Mouse (Mus musculus) CH12.LX (cell line): Measurements from ENCODE around the gene Prkar1a. TPM values are rescaled to one million over a fixed set of nuclear protein-coding genes. Genes with fewer than 3 reads are reported as not detected.

Experiments
- DNase-seq: peaks from one replicate; pipeline ENCODE4 v3.0.0-alpha.2; 2013; ENCODE audit errors: extremely low read depth
- H3K27ac ChIP-seq: 2 replicates; pipeline ENCODE4 v1.5.1; 2012; ENCODE audit warnings: low read depth, mild to moderate bottlenecking, control low read depth, moderate library complexity; ENCODE audit not compliant: insufficient read depth
- H3K27me3 ChIP-seq: replicated peaks from 2 replicates; pipeline ENCODE3; 2012; ENCODE audit warnings: inconsistent platforms
- H3K36me3 ChIP-seq, 2 experiments: replicated peaks in 1 of 2; 2 replicates each; pipeline versions ENCODE3 to v1.6.1; 2012; ENCODE audit warnings: inconsistent platforms in 1 of 2, low read length in 1 of 2, mild to moderate bottlenecking in 1 of 2, mixed read lengths in 1 of 2, moderate library complexity in 1 of 2; ENCODE audit not compliant: control insufficient read depth in 1 of 2, insufficient read depth in 1 of 2
- H3K4me1 ChIP-seq, 2 experiments: 2 replicates each; pipeline ENCODE4 v1.6.1; 2012; ENCODE audit warnings: inconsistent platforms in 1 of 2, moderate library complexity in 1 of 2; ENCODE audit not compliant: insufficient read depth in 2 of 2, control insufficient read depth in 1 of 2
- H3K4me2 ChIP-seq: 2 replicates; pipeline ENCODE4 v1.6.1; 2012; ENCODE audit warnings: low read depth, mild to moderate bottlenecking, control low read depth; ENCODE audit not compliant: poor library complexity, insufficient read depth, severe bottlenecking
- H3K4me3 ChIP-seq, 3 experiments: fragments of 150-350 bp in 1 of 3; sonication (generic) in 1 of 3; replicated peaks in 1 of 3; 2 replicates each; pipeline versions ENCODE3 to v1.5.1; 2011 to 2012; ENCODE audit warnings: low read depth in 2 of 3, low read length in 2 of 3, mild to moderate bottlenecking in 2 of 3, moderate library complexity in 2 of 3, control low read depth in 1 of 3, improper control_type of control experiment in 1 of 3, inconsistent platforms in 1 of 3, mixed read lengths in 1 of 3; ENCODE audit not compliant: poor library complexity in 1 of 3
- H3K79me2 ChIP-seq: replicated peaks from 2 replicates; pipeline ENCODE4 v1.6.1; 2012; ENCODE audit warnings: mild to moderate bottlenecking, moderate library complexity; ENCODE audit not compliant: control insufficient read depth, poor library complexity, insufficient read depth, severe bottlenecking; ENCODE audit errors: extremely low read depth
- H3K9ac ChIP-seq: 2 replicates; pipeline ENCODE4 v1.6.1; 2012; ENCODE audit warnings: low read depth, mild to moderate bottlenecking, control low read depth, moderate library complexity; ENCODE audit not compliant: insufficient read depth
- H3K9me3 ChIP-seq: replicated peaks from 2 replicates; pipeline ENCODE3; 2012; ENCODE audit warnings: low read length, inconsistent platforms, mixed read lengths
- CHD1 ChIP-seq: IDR thresholded peaks from 2 replicates; pipeline ENCODE4 v1.6.1; 2012; ENCODE audit warnings: low read depth, low read length, improper control_type of control experiment, inconsistent platforms
- CTCF ChIP-seq, 2 experiments: IDR thresholded peaks in 1 of 2; conservative IDR thresholded peaks in 1 of 2; 2 replicates each; pipeline ENCODE4 v1.5.1; 2011 to 2012; ENCODE audit warnings: low read depth in 2 of 2, low read length in 2 of 2, improper control_type of control experiment in 1 of 2, inconsistent platforms in 1 of 2, mild to moderate bottlenecking in 1 of 2, moderate library complexity in 1 of 2
- E2F4 ChIP-seq: IDR thresholded peaks from 2 replicates; pipeline ENCODE4 v1.6.1; 2011; ENCODE audit warnings: low read depth, low read length, improper control_type of control experiment; ENCODE audit not compliant: insufficient replicate concordance
- ELF1 ChIP-seq: IDR thresholded peaks from 2 replicates; pipeline ENCODE4 v1.6.1; 2014; ENCODE audit warnings: low read depth, mild to moderate bottlenecking, inconsistent platforms, low read length, improper control_type of control experiment
- EP300 ChIP-seq: IDR thresholded peaks from 2 replicates; pipeline ENCODE4 v1.6.1; 2011; ENCODE audit warnings: low read length, improper control_type of control experiment
- ETS1 ChIP-seq: conservative IDR thresholded peaks from 2 replicates; pipeline ENCODE4 v1.6.1; 2012; ENCODE audit warnings: low read depth, mild to moderate bottlenecking, inconsistent platforms, low read length, improper control_type of control experiment, moderate library complexity
- GABPA ChIP-seq: IDR thresholded peaks from 2 replicates; pipeline ENCODE4 v1.6.1; 2012; ENCODE audit warnings: low read depth, low read length, improper control_type of control experiment, inconsistent platforms; ENCODE audit not compliant: insufficient replicate concordance
- HCFC1 ChIP-seq: IDR thresholded peaks from 2 replicates; pipeline ENCODE4 v1.6.1; 2012; ENCODE audit warnings: low read depth, mild to moderate bottlenecking, inconsistent platforms, low read length, improper control_type of control experiment
- IRF4 ChIP-seq: IDR thresholded peaks from 2 replicates; pipeline ENCODE4 v1.6.1; 2014; ENCODE audit warnings: low read depth, mild to moderate bottlenecking, inconsistent platforms, low read length, improper control_type of control experiment
- JUN ChIP-seq: IDR thresholded peaks from 2 replicates; pipeline ENCODE4 v1.6.1; 2011; ENCODE audit warnings: low read depth, mild to moderate bottlenecking, low read length, improper control_type of control experiment, moderate library complexity; ENCODE audit not compliant: insufficient read depth
- JUND ChIP-seq: conservative IDR thresholded peaks from 2 replicates; pipeline ENCODE4 v1.6.1; 2011; ENCODE audit warnings: low read depth, low read length, improper control_type of control experiment
- KAT2A ChIP-seq: IDR thresholded peaks from 2 replicates; pipeline ENCODE4 v1.6.1; 2012; ENCODE audit warnings: low read length, improper control_type of control experiment, inconsistent platforms; ENCODE audit not compliant: insufficient replicate concordance
- MAFK ChIP-seq: IDR thresholded peaks from 2 replicates; pipeline ENCODE4 v1.6.1; 2011; ENCODE audit warnings: low read length, improper control_type of control experiment; ENCODE audit not compliant: insufficient replicate concordance
- MAX ChIP-seq: IDR thresholded peaks from 2 replicates; pipeline ENCODE4 v1.6.1; 2011; ENCODE audit warnings: low read length, improper control_type of control experiment
- MEF2A ChIP-seq: IDR thresholded peaks from 2 replicates; pipeline ENCODE4 v1.6.1; 2014; ENCODE audit warnings: low read depth, mild to moderate bottlenecking, inconsistent platforms, low read length, improper control_type of control experiment, borderline replicate concordance
- MXI1 ChIP-seq: IDR thresholded peaks from 2 replicates; pipeline ENCODE4 v1.6.1; 2011; ENCODE audit warnings: mild to moderate bottlenecking, low read depth, low read length, improper control_type of control experiment
- MYC ChIP-seq: IDR thresholded peaks from 2 replicates; pipeline ENCODE4 v1.6.1; 2011; ENCODE audit warnings: low read depth, mild to moderate bottlenecking, improper control_type of control experiment, low read length
- NRF1 ChIP-seq: IDR thresholded peaks from 2 replicates; pipeline ENCODE4 v1.6.1; 2014; ENCODE audit warnings: low read depth, mild to moderate bottlenecking, inconsistent platforms, low read length, improper control_type of control experiment, moderate library complexity
- POLR2A ChIP-seq: IDR thresholded peaks from 2 replicates; pipeline ENCODE4 v1.6.1; 2011; ENCODE audit warnings: low read depth, mild to moderate bottlenecking, improper control_type of control experiment, low read length
- POLR2AphosphoS2 ChIP-seq: IDR thresholded peaks from 2 replicates; pipeline ENCODE4 v1.6.1; 2011; ENCODE audit warnings: low read depth, low read length, improper control_type of control experiment
- RAD21 ChIP-seq: IDR thresholded peaks from 2 replicates; pipeline ENCODE4 v1.6.1; 2011; ENCODE audit warnings: low read depth, mild to moderate bottlenecking, low read length, improper control_type of control experiment, moderate library complexity
- SIN3A ChIP-seq: IDR thresholded peaks from 2 replicates; pipeline ENCODE4 v1.6.1; 2012; ENCODE audit warnings: low read length, improper control_type of control experiment, inconsistent platforms
- SMC3 ChIP-seq: IDR thresholded peaks from 2 replicates; pipeline ENCODE4 v1.6.1; 2011; ENCODE audit warnings: low read depth, low read length, improper control_type of control experiment
- USF1 ChIP-seq: IDR thresholded peaks from 2 replicates; pipeline ENCODE4 v1.6.1; 2014; ENCODE audit warnings: low read depth, mild to moderate bottlenecking, inconsistent platforms, low read length, improper control_type of control experiment
- USF2 ChIP-seq: conservative IDR thresholded peaks from 2 replicates; pipeline ENCODE4 v1.6.1; 2011; ENCODE audit warnings: low read depth, low read length, improper control_type of control experiment
- ZC3H11A ChIP-seq: IDR thresholded peaks from 2 replicates; pipeline ENCODE4 v1.6.1; 2012; ENCODE audit warnings: low read depth, mild to moderate bottlenecking, inconsistent platforms, low read length, improper control_type of control experiment
- ZKSCAN1 ChIP-seq: IDR thresholded peaks from 2 replicates; pipeline ENCODE4 v1.6.1; 2012; ENCODE audit warnings: low read depth, inconsistent platforms, low read length, improper control_type of control experiment, borderline replicate concordance
- ZNF384 ChIP-seq: IDR thresholded peaks from 2 replicates; pipeline ENCODE4 v1.6.1; 2012; ENCODE audit warnings: low read depth, low read length, improper control_type of control experiment, inconsistent platforms
- dilution Hi-C: fragments of 300-500 bp; cut with MboI; formaldehyde crosslinking; loops from 2 replicates; pipeline ENCODE4 v1.14.3; 2020; ENCODE audit warnings: low sequenced_read_pairs; ENCODE audit not compliant: extremely low pct_unique_long_range_greater_than_20kb, extremely low pct_ligation_motif_present
- in situ Hi-C: fragments of 300-500 bp; cut with MboI; formaldehyde crosslinking; loops from 3 replicates; pipeline ENCODE4 v1.14.3; 2019; ENCODE audit warnings: low sequenced_read_pairs, low pct_ligation_motif_present, low pct_unique_long_range_greater_than_20kb, mixed read lengths
- polyA plus RNA-seq: library from polyadenylated mRNA; unstranded; fragments of >175 nt; gene quantifications from 2 replicates; pipeline ENCODE4 v1.2.1, GENCODE M21; 2012; ENCODE audit warnings: low read depth; ENCODE audit not compliant: insufficient read length
- total RNA-seq, 2 experiments: library from RNA; depleted of rRNA; stranded (reverse); fragments of 300-350 nt in 1 of 2; fragments of >200 nt in 1 of 2; gene quantifications; 2 replicates each; pipeline ENCODE4 v1.2.3; 2012 to 2014

The Prkar1a gene
- total and polyA plus RNA-seq, 3 experiments: 93.1 to 220 (median 111) TPM

DNA sequence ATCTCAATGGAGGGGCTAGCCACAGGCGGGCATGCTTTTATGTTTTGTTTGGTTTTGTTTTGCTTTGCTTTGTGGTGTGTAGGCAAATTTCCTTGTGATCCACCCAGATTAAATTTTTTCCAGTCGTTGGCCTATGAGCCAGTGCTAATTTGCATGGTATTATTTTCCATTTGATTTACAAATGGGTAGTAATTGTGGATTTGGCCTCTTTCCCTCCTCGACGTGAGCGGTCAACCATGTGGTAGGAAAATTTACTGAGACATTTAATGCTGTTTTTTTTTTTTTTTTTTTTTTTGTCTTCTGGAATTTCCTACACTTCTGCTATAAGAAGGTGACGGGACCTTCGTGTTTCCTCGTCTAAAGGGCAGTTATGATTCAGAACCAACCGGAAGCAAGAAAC, 54.6 kb downstream of the Prkar1a start:
- Histone ChIP-seq H3K9ac (no peak overlapping the region), H3K27ac (no peak overlapping the region), H3K36me3 (no peaks in the 10 kb centered on the region), H3K4me1 (peaks cover 13 to 28% of the 10 kb centered on the region in 2 experiments), H3K27me3 (peaks cover 2% of the 10 kb centered on the region), H3K4me2 (peak overlapping the region; percentile 53), H3K4me3 (no peak overlapping the region), H3K9me3 (peaks cover 4% of the 10 kb centered on the region), H3K79me2 (no peaks in the 10 kb centered on the region)
- dilution Hi-C loops: no loop called here
- TF ChIP-seq KAT2A: no peak
- peak; percentile 44; the same call in 1 of the 2 replicates for TF ChIP-seq EP300
- TF ChIP-seq POLR2A: no peak
- peak; percentile 94 for TF ChIP-seq ZNF384
- no peak for TF ChIP-seq ELF1
- DNase-seq: peak; percentile 45
- in situ Hi-C loops: no loop called here

- peaks cover 13 to 28% of the 10 kb centered on the region in 2 experiments for H3K4me1 ChIP-seq
- H3K79me2 ChIP-seq: no peaks in the 10 kb centered on the region
- dilution Hi-C loops (no loop called here), in situ Hi-C loops (no loop called here)
- H3K9ac ChIP-seq: no peak overlapping the region
- peak overlapping the region in 1 of 3 experiments; percentile 8 for H3K4me3 ChIP-seq
- peaks cover 2% of the 10 kb centered on the region for H3K9me3 ChIP-seq
- TF ChIP-seq JUN (no peak), POLR2A (no peak), HCFC1 (no peak), SIN3A (peak; percentile 65), IRF4 (no peak), CHD1 (no peak), EP300 (0 out of 2 replicates have a peak, but pooled peaks have one; percentile 8), JUND (no peak), SMC3 (no peak), ETS1 (no peak), GABPA (no peak), MXI1 (peak; percentile 40; the same call in 1 of the 2 replicates), ZC3H11A (no peak), USF2 (peak; percentile 69), KAT2A (no peak), MAX (peak; percentile 78), MYC (0 out of 2 replicates have a peak, but pooled peaks have one; percentile 17), USF1 (peak; percentile 67), RAD21 (no peak), CTCF (conservative IDR thresholded peaks at IDR 0.05 in 1 of 2, IDR thresholded peaks at IDR 0.05 in 1 of 2; ENCODE audit: low read depth in 2 of 2, low read length in 2 of 2) (no peak), MAFK (no peak), NRF1 (no peak), POLR2AphosphoS2 (no peak), MEF2A (no peak), ZKSCAN1 (no peak), E2F4 (no peak)
- peak overlapping the region; percentile 53 for H3K4me2 ChIP-seq
- peak; percentile 53 for DNase-seq
- H3K27me3 ChIP-seq: peaks cover 2% of the 10 kb centered on the region
- no peaks in the 10 kb centered on the region for H3K36me3 ChIP-seq
- H3K27ac ChIP-seq: no peak overlapping the region
These were observed 55.4 kb downstream of the Prkar1a start for GRCm38 (mm10) chr11:109704311-109705205.
